Mouse (Mus musculus): ENCODE measurements around the gene Ctbs.

DNA sequence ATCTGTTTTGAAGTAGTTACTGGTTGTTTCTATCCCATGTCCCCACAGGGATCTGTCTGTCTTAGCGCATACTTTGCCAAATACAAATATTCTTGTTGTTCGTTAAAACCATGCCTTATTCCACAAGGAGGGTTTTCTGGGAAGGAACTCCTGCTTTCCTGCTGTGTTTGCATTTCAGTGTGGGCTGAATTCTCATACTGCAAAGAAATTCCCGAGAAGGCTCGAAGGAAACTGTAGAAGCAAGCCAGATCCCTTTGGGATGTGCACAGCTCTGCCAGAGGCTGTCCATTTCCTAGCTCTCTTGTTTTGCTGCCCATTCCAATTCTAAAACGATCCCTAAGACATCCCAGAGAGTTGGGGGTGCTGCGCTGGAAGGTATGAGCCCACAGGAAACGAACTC lies 9.2 kb upstream of the Ctbs start:
- TF ChIP-seq GATA1 (IDR thresholded peaks at IDR 0.05; ENCODE audit: low read length) (no peak), TAL1 (IDR thresholded peaks at IDR 0.05; ENCODE audit: low read length) (no peak)
